Mouse (Mus musculus) limb, embryonic 14.5 days (tissue): Measurements from ENCODE around the gene Cd320. TPM values are rescaled to one million over a fixed set of nuclear protein-coding genes. Genes with fewer than 3 reads are reported as not detected.
"Not testable (repeated sequence)": the region's sequence is repeated elsewhere in the genome, so short reads cannot be mapped to it uniquely, and the experiment has no call there.

Experiments used
- ATAC-seq: fragments of 200-750 bp; cut with Nextera tagmentation; 2 replicates; pipeline ENCODE4 v1.8.0; 2017; ENCODE audit warnings: low read depth, moderate number of reproducible peaks, moderate TSS enrichment; ENCODE audit not compliant: low FRiP score
- DNase-seq: peaks from one replicate; pipeline ENCODE4 v3.0.0-alpha.2; 2015; ENCODE audit warnings: low spot score
- H3K27ac ChIP-seq: fragments of 300-500 bp; sonication (generic); replicated peaks from 2 replicates; pipeline ENCODE4 v1.5.1; 2014; ENCODE audit warnings: low read depth, mild to moderate bottlenecking, low read length, moderate library complexity, mixed read lengths
- H3K27me3 ChIP-seq: fragments of 300-500 bp; sonication (generic); 2 replicates; pipeline ENCODE4 v1.6.1; 2014; ENCODE audit warnings: low read length, mixed read lengths; ENCODE audit not compliant: control insufficient read depth, insufficient read depth
- H3K36me3 ChIP-seq: fragments of 300-500 bp; sonication (generic); 2 replicates; pipeline ENCODE4 v1.6.1; 2014; ENCODE audit warnings: mild to moderate bottlenecking, low read length, moderate library complexity, mixed read lengths; ENCODE audit not compliant: control insufficient read depth, insufficient read depth
- H3K4me1 ChIP-seq: fragments of 300-500 bp; sonication (generic); 2 replicates; pipeline ENCODE4 v1.6.1; 2014; ENCODE audit warnings: antibody characterized with exemption, low read length, mixed read lengths; ENCODE audit not compliant: control insufficient read depth, insufficient read depth
- H3K4me2 ChIP-seq: fragments of 300-500 bp; sonication (generic); replicated peaks from 2 replicates; pipeline ENCODE4 v1.6.1; 2014; ENCODE audit warnings: low read depth, mild to moderate bottlenecking, low read length, moderate library complexity; ENCODE audit not compliant: severe bottlenecking
- H3K4me3 ChIP-seq: fragments of 300-500 bp; sonication (generic); replicated peaks from 2 replicates; pipeline ENCODE4 v1.5.1; 2014; ENCODE audit warnings: low read length
- H3K9ac ChIP-seq: fragments of 300-500 bp; sonication (generic); 2 replicates; pipeline ENCODE4 v1.6.1; 2014; ENCODE audit warnings: mild to moderate bottlenecking, low read depth, low read length, moderate library complexity; ENCODE audit not compliant: severe bottlenecking
- H3K9me3 ChIP-seq: fragments of 300-500 bp; sonication (generic); 2 replicates; pipeline ENCODE4 v1.6.1; 2016; ENCODE audit warnings: low read length; ENCODE audit not compliant: control insufficient read depth
- POLR2A ChIP-seq: fragments of 200-500 bp; IDR thresholded peaks from 2 replicates; pipeline ENCODE4 v1.8.0; 2012; ENCODE audit warnings: inconsistent platforms, mild to moderate bottlenecking, moderate library complexity, borderline replicate concordance; ENCODE audit not compliant: insufficient read depth, insufficient read length; ENCODE audit errors: extremely low read depth
- WGBS: fragments of 180-500 bp; shearing (Covaris S2); extraction: QIAGEN DNeasy Blood & Tissue Kit; methylation state at CpG from one replicate; pipeline ENCODE4 v1.1.7; 2014; 5-methylcytosine and 5-hydroxymethylcytosine counted together
- microRNA-seq: library from miRNA; unstranded; fragments of <30 nt; microRNA quantifications from one replicate; pipeline ENCODE4, GENCODE M21; 2016
- polyA plus RNA-seq, 2 experiments: library from polyadenylated mRNA; depleted of rRNA in 1 of 2; stranded (reverse) in 1 of 2; unstranded in 1 of 2; fragments of >200 nt; fragmentation: Nextera tagmentation in 1 of 2; extraction: Ambion mirVana in 1 of 2; gene quantifications; 2 replicates each; pipeline versions ENCODE4 v1.2.1 to v1.2.3; 2012 to 2014

The Cd320 gene
- polyA plus RNA-seq, 2 experiments = 42.9 to 57.9 TPM

DNA sequence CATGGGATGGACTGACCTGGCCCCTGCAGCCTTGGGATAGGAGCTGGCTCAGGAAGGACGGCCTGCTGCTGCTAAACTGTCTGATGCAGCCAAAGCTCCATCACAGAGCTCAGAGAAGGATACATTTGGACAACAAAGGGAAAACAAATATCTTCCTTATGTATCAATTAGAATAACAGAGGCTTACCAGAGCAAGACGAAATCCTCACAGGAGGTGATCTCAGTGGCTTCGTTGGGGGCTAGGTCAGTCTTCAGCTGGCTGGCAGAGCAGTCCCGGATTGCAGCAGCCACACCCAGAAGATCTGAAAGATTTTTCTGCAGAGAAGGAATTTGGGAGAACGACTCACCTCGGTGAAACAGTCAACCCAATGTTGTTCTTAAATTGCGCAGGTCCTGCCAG lies 49.5 kb downstream of the Cd320 start:
- Histone ChIP-seq H3K4me3 (no peak overlapping the region), H3K9ac (no peak overlapping the region), H3K9me3 (no peaks in the 10 kb centered on the region), H3K36me3 (no peaks in the 10 kb centered on the region), H3K27ac (no peak overlapping the region), H3K4me1 (peaks cover 9% of the 10 kb centered on the region), H3K4me2 (no peak overlapping the region), H3K27me3 (no peaks in the 10 kb centered on the region)
- 27% methylated on average over 7 of the region's 7 CpGs for WGBS
- TF ChIP-seq POLR2A = no peak
- no peak for DNase-seq
- ATAC-seq = no peak

DNA sequence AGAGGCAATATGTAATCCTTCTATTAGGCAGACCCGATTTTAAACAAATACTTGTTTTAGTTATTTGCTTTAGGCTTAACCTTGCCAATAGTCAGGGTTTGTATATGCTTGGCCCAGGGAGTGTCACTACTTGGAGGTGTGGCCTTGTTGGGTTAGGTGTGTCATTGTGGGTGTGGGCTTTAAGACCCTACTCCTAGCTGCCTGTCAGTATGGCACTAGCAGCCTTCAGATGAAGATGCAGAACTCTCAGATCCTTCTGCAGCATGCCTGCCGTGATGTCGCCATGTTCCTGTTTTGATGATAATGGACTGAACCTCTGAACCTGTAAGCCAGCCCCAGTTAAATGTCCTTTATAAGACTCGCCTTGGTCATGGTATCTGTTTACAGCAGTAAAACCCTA lies 50.1 kb downstream of the Cd320 start:
- not testable (repeated sequence) for ATAC-seq, H3K9ac ChIP-seq
- 74% methylated on average over 4 of the region's 4 CpGs for WGBS

DNA sequence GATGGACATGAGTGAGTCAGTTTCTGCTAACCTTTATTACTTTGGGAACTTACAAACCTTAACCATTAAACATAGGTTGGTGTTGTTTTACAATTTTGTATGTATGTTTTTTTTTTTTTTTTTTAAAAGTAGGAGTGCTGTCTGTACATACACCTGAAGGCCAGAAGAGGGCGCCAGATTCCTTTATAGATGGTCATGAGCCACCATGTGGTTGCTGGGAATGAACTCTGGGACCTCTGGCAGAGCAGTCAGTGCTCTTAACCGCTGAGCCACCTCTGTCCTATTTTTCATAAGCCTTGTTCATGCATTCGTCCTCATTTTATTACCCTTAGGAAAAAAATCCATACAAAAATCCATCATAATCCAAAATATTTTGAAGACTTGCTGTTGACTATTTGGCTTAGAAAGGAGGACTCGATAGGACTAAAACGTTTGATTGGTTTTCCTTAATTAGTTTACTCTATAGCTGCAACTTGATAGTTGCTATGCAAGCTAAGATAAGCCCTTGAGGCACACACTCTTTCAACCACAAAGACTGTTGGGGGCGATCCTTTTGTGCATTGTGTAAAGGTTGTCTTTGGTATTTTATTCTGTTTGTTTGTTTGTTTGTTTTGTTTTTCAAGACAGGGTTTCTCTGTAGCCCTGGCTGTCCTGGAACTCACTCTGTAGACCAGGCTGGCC lies 54.4 kb downstream of the Cd320 start:
- Histone ChIP-seq H3K4me3 (no peak overlapping the region), H3K4me2 (no peak overlapping the region), H3K9ac (no peak overlapping the region), H3K27me3 (no peaks in the 10 kb centered on the region), H3K27ac (no peak overlapping the region), H3K4me1 (no peaks in the 10 kb centered on the region), H3K36me3 (no peaks in the 10 kb centered on the region), H3K9me3 (no peaks in the 10 kb centered on the region)
- no peak for TF ChIP-seq POLR2A
- 45% methylated on average over 6 of the region's 6 CpGs for WGBS
- DNase-seq = peak; percentile 58
- no peak for ATAC-seq

More for the DNA sequence above, 50.1 kb downstream of the Cd320 start:
- DNase-seq, H3K4me2 ChIP-seq, H3K27ac ChIP-seq, H3K36me3 ChIP-seq, H3K4me3 ChIP-seq, H3K9me3 ChIP-seq, H3K27me3 ChIP-seq, H3K4me1 ChIP-seq: not testable (repeated sequence)

DNA sequence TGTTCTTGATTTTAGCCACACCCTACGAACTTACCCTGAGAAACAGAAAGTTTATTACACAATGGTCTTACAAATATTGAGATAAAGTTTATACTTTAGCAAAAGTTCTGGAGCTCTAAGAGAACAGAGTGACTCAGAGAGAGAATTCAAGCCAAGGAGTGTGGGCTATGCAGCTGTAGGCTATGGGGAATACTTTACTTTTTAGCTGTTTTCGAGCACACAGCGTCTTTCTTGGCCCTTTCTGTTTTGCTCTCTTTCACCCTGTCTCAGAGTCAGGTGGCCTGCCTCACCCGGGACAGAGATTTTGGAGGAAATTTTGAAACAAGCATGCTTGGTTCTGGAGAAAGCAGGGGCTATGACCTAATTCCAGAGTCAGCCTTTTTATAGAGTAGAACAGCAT lies 55.3 kb downstream of the Cd320 start:
- DNase-seq, H3K27me3 ChIP-seq, H3K36me3 ChIP-seq, ATAC-seq, H3K4me3 ChIP-seq, H3K4me1 ChIP-seq, H3K4me2 ChIP-seq, H3K9ac ChIP-seq, H3K27ac ChIP-seq, H3K9me3 ChIP-seq: not testable (repeated sequence)
- 71% methylated on average over 4 of the region's 4 CpGs for WGBS

Small RNA genes within 50 kb of the gene (microRNA-seq; reads per million reads assigned to microRNA genes)
- gene Gm27740 = not detected

Other genes with a start within 250 kb of the Cd320 start
- 108 and 159 TPM in 2 replicates for gene Zfp414, start 214.0 kb upstream of the Cd320 start, polyA plus RNA-seq (2012; rRNA removed)
- gene Zfp414, start 214.0 kb upstream of the Cd320 start, polyA plus RNA-seq (2014; fragmentation: Nextera tagmentation; extraction: Ambion mirVana) = 67.2 and 67.6 TPM in 2 replicates
- 1.4 and 1.8 TPM in 2 replicates for gene Pram1, start 205.0 kb upstream of the Cd320 start, polyA plus RNA-seq (2012; rRNA removed)
- gene Pram1, start 205.0 kb upstream of the Cd320 start, polyA plus RNA-seq (2014; fragmentation: Nextera tagmentation; extraction: Ambion mirVana) = 0.51 and 0.69 TPM in 2 replicates
- gene Hnrnpm, start 156.2 kb upstream of the Cd320 start, polyA plus RNA-seq (2012; rRNA removed) = 260 and 317 TPM in 2 replicates
- gene Hnrnpm, start 156.2 kb upstream of the Cd320 start, polyA plus RNA-seq (2014; fragmentation: Nextera tagmentation; extraction: Ambion mirVana) = 287 and 310 TPM in 2 replicates
- gene March2, start 124.4 kb upstream of the Cd320 start, polyA plus RNA-seq (2012; rRNA removed) = 42.7 and 56.3 TPM in 2 replicates
- 56.2 and 58.1 TPM in 2 replicates for gene March2, start 124.4 kb upstream of the Cd320 start, polyA plus RNA-seq (2014; fragmentation: Nextera tagmentation; extraction: Ambion mirVana)
- gene Rab11b, start 82.6 kb upstream of the Cd320 start, polyA plus RNA-seq (2012; rRNA removed) = 312 and 394 TPM in 2 replicates
- gene Rab11b, start 82.6 kb upstream of the Cd320 start, polyA plus RNA-seq (2014; fragmentation: Nextera tagmentation; extraction: Ambion mirVana) = 192 and 221 TPM in 2 replicates
- 29.7 and 32.6 TPM in 2 replicates for gene Angptl4, start 61.3 kb upstream of the Cd320 start, polyA plus RNA-seq (2012; rRNA removed)
- gene Angptl4, start 61.3 kb upstream of the Cd320 start, polyA plus RNA-seq (2014; fragmentation: Nextera tagmentation; extraction: Ambion mirVana) = 44.2 and 61.1 TPM in 2 replicates
- gene Kank3, start 32.6 kb upstream of the Cd320 start, polyA plus RNA-seq (2012; rRNA removed) = 45.3 and 52.3 TPM in 2 replicates
- gene Kank3, start 32.6 kb upstream of the Cd320 start, polyA plus RNA-seq (2014; fragmentation: Nextera tagmentation; extraction: Ambion mirVana) = 31.1 and 32.1 TPM in 2 replicates
- gene Rps28, start 18.5 kb upstream of the Cd320 start, polyA plus RNA-seq (2012; rRNA removed) = 1,470 and 1,488 TPM in 2 replicates
- 1,253 and 1,319 TPM in 2 replicates for gene Rps28, start 18.5 kb upstream of the Cd320 start, polyA plus RNA-seq (2014; fragmentation: Nextera tagmentation; extraction: Ambion mirVana)
- 302 and 363 TPM in 2 replicates for gene Ndufa7, start 18.5 kb upstream of the Cd320 start, polyA plus RNA-seq (2012; rRNA removed)
- 505 and 530 TPM in 2 replicates for gene Ndufa7, start 18.5 kb upstream of the Cd320 start, polyA plus RNA-seq (2014; fragmentation: Nextera tagmentation; extraction: Ambion mirVana)
- gene Gm7029, start 30.7 kb downstream of the Cd320 start, polyA plus RNA-seq (2012; rRNA removed) = not detected in 2 replicates
- gene Gm7029, start 30.7 kb downstream of the Cd320 start, polyA plus RNA-seq (2014; fragmentation: Nextera tagmentation; extraction: Ambion mirVana) = not detected in 2 replicates
- 58.8 and 60.6 TPM in 2 replicates for gene Kifc1, start 47.6 kb downstream of the Cd320 start, polyA plus RNA-seq (2012; rRNA removed)
- gene Kifc1, start 47.6 kb downstream of the Cd320 start, polyA plus RNA-seq (2014; fragmentation: Nextera tagmentation; extraction: Ambion mirVana) = 6.2 and 6.7 TPM in 2 replicates
- 0.34 and 0.49 TPM in 2 replicates for gene Platr17, start 62.0 kb downstream of the Cd320 start, polyA plus RNA-seq (2012; rRNA removed)
- 0.32 and 0.40 TPM in 2 replicates for gene Platr17, start 62.0 kb downstream of the Cd320 start, polyA plus RNA-seq (2014; fragmentation: Nextera tagmentation; extraction: Ambion mirVana)
- gene Daxx, start 66.3 kb downstream of the Cd320 start, polyA plus RNA-seq (2012; rRNA removed) = 46.1 and 53.6 TPM in 2 replicates
- 40.5 and 44.1 TPM in 2 replicates for gene Daxx, start 66.3 kb downstream of the Cd320 start, polyA plus RNA-seq (2014; fragmentation: Nextera tagmentation; extraction: Ambion mirVana)
- gene Tapbp, start 72.8 kb downstream of the Cd320 start, polyA plus RNA-seq (2012; rRNA removed) = 18.7 and 23.8 TPM in 2 replicates
- gene Tapbp, start 72.8 kb downstream of the Cd320 start, polyA plus RNA-seq (2014; fragmentation: Nextera tagmentation; extraction: Ambion mirVana) = 28.9 and 30.5 TPM in 2 replicates
- 27.9 and 34.0 TPM in 2 replicates for gene Zbtb22, start 72.8 kb downstream of the Cd320 start, polyA plus RNA-seq (2012; rRNA removed)
- gene Zbtb22, start 72.8 kb downstream of the Cd320 start, polyA plus RNA-seq (2014; fragmentation: Nextera tagmentation; extraction: Ambion mirVana) = 10.1 and 10.8 TPM in 2 replicates
- gene Rgl2, start 86.5 kb downstream of the Cd320 start, polyA plus RNA-seq (2012; rRNA removed) = 193 and 265 TPM in 2 replicates
- 48.7 and 51.8 TPM in 2 replicates for gene Rgl2, start 86.5 kb downstream of the Cd320 start, polyA plus RNA-seq (2014; fragmentation: Nextera tagmentation; extraction: Ambion mirVana)
- 53.6 and 104 TPM in 2 replicates for gene Pfdn6, start 97.3 kb downstream of the Cd320 start, polyA plus RNA-seq (2012; rRNA removed)
- gene Pfdn6, start 97.3 kb downstream of the Cd320 start, polyA plus RNA-seq (2014; fragmentation: Nextera tagmentation; extraction: Ambion mirVana) = 135 and 142 TPM in 2 replicates
- 30.5 and 30.9 TPM in 2 replicates for gene Wdr46, start 97.6 kb downstream of the Cd320 start, polyA plus RNA-seq (2012; rRNA removed)
- gene Wdr46, start 97.6 kb downstream of the Cd320 start, polyA plus RNA-seq (2014; fragmentation: Nextera tagmentation; extraction: Ambion mirVana) = 21.6 and 25.0 TPM in 2 replicates
- gene B3galt4, start 108.4 kb downstream of the Cd320 start, polyA plus RNA-seq (2012; rRNA removed) = 7.7 and 9.3 TPM in 2 replicates
- 4.0 and 6.6 TPM in 2 replicates for gene B3galt4, start 108.4 kb downstream of the Cd320 start, polyA plus RNA-seq (2014; fragmentation: Nextera tagmentation; extraction: Ambion mirVana)
- 48.8 and 62.7 TPM in 2 replicates for gene Vps52, start 112.7 kb downstream of the Cd320 start, polyA plus RNA-seq (2012; rRNA removed)
- gene Vps52, start 112.7 kb downstream of the Cd320 start, polyA plus RNA-seq (2014; fragmentation: Nextera tagmentation; extraction: Ambion mirVana) = 38.6 and 43.4 TPM in 2 replicates
- 1,284 and 1,402 TPM in 2 replicates for gene Rps18, start 112.9 kb downstream of the Cd320 start, polyA plus RNA-seq (2012; rRNA removed)
- 2,129 and 2,245 TPM in 2 replicates for gene Rps18, start 112.9 kb downstream of the Cd320 start, polyA plus RNA-seq (2014; fragmentation: Nextera tagmentation; extraction: Ambion mirVana)
- gene H2-K1, start 157.3 kb downstream of the Cd320 start, polyA plus RNA-seq (2012; rRNA removed) = 27.0 and 31.5 TPM in 2 replicates
- gene H2-K1, start 157.3 kb downstream of the Cd320 start, polyA plus RNA-seq (2014; fragmentation: Nextera tagmentation; extraction: Ambion mirVana) = 17.7 and 25.5 TPM in 2 replicates
- 54.0 and 81.7 TPM in 2 replicates for gene Ring1, start 181.6 kb downstream of the Cd320 start, polyA plus RNA-seq (2012; rRNA removed)
- 7.0 and 8.4 TPM in 2 replicates for gene Ring1, start 181.6 kb downstream of the Cd320 start, polyA plus RNA-seq (2014; fragmentation: Nextera tagmentation; extraction: Ambion mirVana)
- gene H2-Ke6, start 185.0 kb downstream of the Cd320 start, polyA plus RNA-seq (2012; rRNA removed) = 104 and 109 TPM in 2 replicates
- gene H2-Ke6, start 185.0 kb downstream of the Cd320 start, polyA plus RNA-seq (2014; fragmentation: Nextera tagmentation; extraction: Ambion mirVana) = 46.4 and 48.1 TPM in 2 replicates
- 197 and 283 TPM in 2 replicates for gene Slc39a7, start 188.6 kb downstream of the Cd320 start, polyA plus RNA-seq (2012; rRNA removed)
- 132 and 133 TPM in 2 replicates for gene Slc39a7, start 188.6 kb downstream of the Cd320 start, polyA plus RNA-seq (2014; fragmentation: Nextera tagmentation; extraction: Ambion mirVana)
- gene Rxrb, start 188.7 kb downstream of the Cd320 start, polyA plus RNA-seq (2012; rRNA removed) = 83.2 and 98.9 TPM in 2 replicates
- gene Rxrb, start 188.7 kb downstream of the Cd320 start, polyA plus RNA-seq (2014; fragmentation: Nextera tagmentation; extraction: Ambion mirVana) = 29.2 and 33.6 TPM in 2 replicates
- 201 and 242 TPM in 2 replicates for gene Col11a2, start 196.3 kb downstream of the Cd320 start, polyA plus RNA-seq (2012; rRNA removed)
- gene Col11a2, start 196.3 kb downstream of the Cd320 start, polyA plus RNA-seq (2014; fragmentation: Nextera tagmentation; extraction: Ambion mirVana) = 71.6 and 72.1 TPM in 2 replicates
- gene H2-Oa, start 249.2 kb downstream of the Cd320 start, polyA plus RNA-seq (2012; rRNA removed) = 1.0 and 1.7 TPM in 2 replicates
- gene H2-Oa, start 249.2 kb downstream of the Cd320 start, polyA plus RNA-seq (2014; fragmentation: Nextera tagmentation; extraction: Ambion mirVana) = 0.70 and 0.85 TPM in 2 replicates